In genomic region chr14:61043511-61044310, GRCm38 (mm10) we compare ENCODE assay signal across 10 mouse cellular contexts. TPM values are rescaled to one million over a fixed set of nuclear protein-coding genes. Genes with fewer than 3 reads are reported as not detected.
A peak's percentile ranks its signal among the peaks of the same experiment; 100 is the strongest.
DNase-seq lines count a peak whose midpoint lies in the region; ATAC-seq and TF ChIP-seq lines count a peak whose summit lies in the region.
"Had no signal": no experiment of that assay in that cellular context is flagged by ENCODE, and none has a peak within 500 bp of the region (broad histone marks: within the 10 kb centered on the region; RNA-seq: fewer than 3 reads in every experiment).

No protein-coding gene starts in this region.

- peak overlapping the region; percentile 77 for H3K4me2 ChIP-seq in heart, embryonic 14.5 days (ENCODE audit: low read length)
- H3K4me2 ChIP-seq in intestine, embryonic 15.5 days (replicated peaks): peak overlapping the region; percentile 90; the same call in 1 of the 2 replicates
- peak overlapping the region; percentile 14 for H3K4me2 ChIP-seq in myocyte (ENCODE audit: low read depth)

- no peaks in the 10 kb centered on the region for H3K79me2 ChIP-seq in myocyte (ENCODE audit: control insufficient read depth, insufficient read depth)

- no peak for ATAC-seq in heart, embryonic 14.5 days (ENCODE audit: insufficient number of reproducible peaks, insufficient read depth, low FRiP score, low read depth)
- no peak for ATAC-seq in intestine, embryonic 15.5 days

- no peaks in the 10 kb centered on the region for H3K9me3 ChIP-seq in heart, embryonic 14.5 days (ENCODE audit: control insufficient read depth, low read length)
- no peaks in the 10 kb centered on the region for H3K9me3 ChIP-seq in intestine, embryonic 15.5 days

- peak overlapping the region; percentile 74 for H3K9ac ChIP-seq in heart, embryonic 14.5 days (ENCODE audit: low read length)
- no peak overlapping the region for H3K9ac ChIP-seq in intestine, embryonic 15.5 days

- no peak for TF ChIP-seq POLR2A in myocyte (IDR thresholded peaks at IDR 0.05; ENCODE audit: insufficient read length, low read depth)

- peaks cover 3 to 22% of the 10 kb centered on the region in 2 experiments; a peak in 3 of 4 replicates for H3K4me1 ChIP-seq in heart, embryonic 14.5 days (ENCODE audit: control insufficient read depth in 2 of 2, insufficient read depth in 2 of 2, low read length in 2 of 2)
- H3K4me1 ChIP-seq in intestine, embryonic 15.5 days (replicated peaks): peaks cover 12% of the 10 kb centered on the region

- H3K27ac ChIP-seq in heart, embryonic 14.5 days (replicated peaks in 1 of 2; ENCODE audit: control insufficient read depth in 1 of 2, insufficient read depth in 1 of 2, low read depth in 2 of 2, low read length in 2 of 2): peak overlapping the region; percentile 71
- no peak overlapping the region for H3K27ac ChIP-seq in intestine, embryonic 15.5 days

- 23% methylated on average over 8 of the region's 8 CpGs for WGBS in heart, embryonic 14.5 days
- WGBS in intestine, embryonic 15.5 days: 32% methylated on average over 8 of the region's 8 CpGs

- H3ac ChIP-seq in myocyte (ENCODE audit: control insufficient read depth, insufficient read length): no peak overlapping the region

- no peak for DNase-seq in heart, adult 8-10 months (ENCODE audit: low spot score)
- DNase-seq in embryo, embryonic 9.5 days (ENCODE audit: extremely low spot score): peak; percentile 69
- no peak for DNase-seq in cerebellum, adult 11 months
- no peak for DNase-seq in layer of hippocampus, adult 18-20 months (ENCODE audit: low spot score in 2 of 2)
- DNase-seq in kidney, adult 9 months: no peak

- H3K27me3 ChIP-seq in heart, embryonic 14.5 days (ENCODE audit: control insufficient read depth, insufficient read depth, low read length): no peaks in the 10 kb centered on the region
- H3K27me3 ChIP-seq in intestine, embryonic 15.5 days (replicated peaks): no peaks in the 10 kb centered on the region
- H3K27me3 ChIP-seq in myocyte (ENCODE audit: control insufficient read depth, insufficient read depth, insufficient read length): peaks cover 16% of the 10 kb centered on the region
- H3K27me3 ChIP-seq: CH12.LX had no signal

- H3K4me3 ChIP-seq in heart, embryonic 14.5 days (ENCODE audit: control insufficient read depth in 1 of 2, insufficient read depth in 1 of 2, low read depth in 1 of 2, low read length in 2 of 2): peak overlapping the region; percentile 2 to 55; a peak in 3 of 4 replicates
- H3K4me3 ChIP-seq in intestine, embryonic 15.5 days (replicated peaks): no peak overlapping the region
- H3K4me3 ChIP-seq in myocyte: no peak overlapping the region

- no peaks in the 10 kb centered on the region for H3K36me3 ChIP-seq in heart, embryonic 14.5 days (ENCODE audit: control insufficient read depth, insufficient read depth, low read length)
- H3K36me3 ChIP-seq in intestine, embryonic 15.5 days: no peaks in the 10 kb centered on the region
- no peaks in the 10 kb centered on the region for H3K36me3 ChIP-seq in myocyte (ENCODE audit: control insufficient read depth, insufficient read depth)

TF ChIP-seq in myocyte, 11 proteins besides CTCF, POLR2A, EP300 and RAD21:
- TF ChIP-seq E2F4 (IDR thresholded peaks at IDR 0.05; ENCODE audit: insufficient read depth): no peak
- no peak for TF ChIP-seq SRF (IDR thresholded peaks at IDR 0.05; ENCODE audit: control insufficient read depth, insufficient read length, low read depth)
- no peak for TF ChIP-seq MYOG (IDR thresholded peaks at IDR 0.05; ENCODE audit: control insufficient read depth in 1 of 3, insufficient read depth in 1 of 3, insufficient read length in 2 of 3, low read depth in 2 of 3)
- no peak for TF ChIP-seq TCF3 (IDR thresholded peaks at IDR 0.05; ENCODE audit: insufficient read length, low read depth)
- TF ChIP-seq USF1 (IDR thresholded peaks at IDR 0.05; ENCODE audit: low read depth): no peak
- TF ChIP-seq REST (IDR thresholded peaks at IDR 0.05; ENCODE audit: insufficient read depth, insufficient read length): no peak
- TF ChIP-seq CEBPB (IDR thresholded peaks at IDR 0.05; ENCODE audit: insufficient read depth, poor library complexity, severe bottlenecking): no peak
- no peak for TF ChIP-seq TCF12 (IDR thresholded peaks at IDR 0.05; ENCODE audit: insufficient read depth, poor library complexity, severe bottlenecking)

RNA-seq across cellular contexts. Expression of gene Tnfrsf19, which starts 2.6 kb away (rescaled TPM):
- polyA plus RNA-seq in heart, embryonic 14.5 days (2014; fragmentation: Nextera tagmentation; extraction: Ambion mirVana): 20.8 and 22.2 TPM in 2 replicates
- 1 to 10 TPM; 2.5 to 5.3 (median 3.7) TPM for total RNA-seq in heart, adult 8-10 months (2022)
- 14.1 and 15.1 TPM in 2 replicates for polyA plus RNA-seq in intestine, embryonic 15.5 days (2015; fragmentation: Nextera tagmentation; extraction: Ambion mirVana)
- polyA plus RNA-seq in myocyte (2012; fragmentation: generic; extraction: Trizol): 0.80 TPM
- total RNA-seq in layer of hippocampus, adult 18-20 months (2021): 10 to 100 TPM; 44.2 to 48.9 TPM
- total RNA-seq: hematopoietic stem cell, adult 5-6 weeks had no signal

Comparison
In these comparisons a context has a peak if more than half of its experiments do, and no peak if none do; other contexts are left out.
1. H3K4me2 ChIP-seq: peak in every context shown above with its lines; median percentile 90 in intestine, embryonic 15.5 days; 77 in heart, embryonic 14.5 days; 14 in myocyte.
2. H3K4me3 ChIP-seq: peak in heart, embryonic 14.5 days (2 of 2); none in intestine, embryonic 15.5 days (single experiment) and myocyte (single experiment).